Mouse (Mus musculus) G1E (cell line): ENCODE data around the gene Dlk1. TPM values are rescaled to one million over a fixed set of nuclear protein-coding genes. Genes with fewer than 3 reads are reported as not detected.

Source experiments
- ATAC-seq: 2 replicates; pipeline ENCODE4 v1.8.0; 2016; ENCODE audit warnings: mild to moderate bottlenecking; ENCODE audit not compliant: insufficient number of reproducible peaks, poor library complexity, low FRiP score, severe bottlenecking; ENCODE audit errors: extremely low read depth
- DNase-seq: peaks from one replicate; pipeline ENCODE4 v3.0.0; 2012; ENCODE audit warnings: low spot score
- H3K27me3 ChIP-seq: 2 replicates; pipeline ENCODE4 v1.6.1; 2012; ENCODE audit warnings: mild to moderate bottlenecking, low read length, inconsistent platforms; ENCODE audit not compliant: insufficient read depth
- H3K36me3 ChIP-seq: replicated peaks from 2 replicates; pipeline ENCODE3; 2012; ENCODE audit warnings: mild to moderate bottlenecking, inconsistent platforms
- H3K4me1 ChIP-seq: 2 replicates; pipeline ENCODE4 v1.6.1; 2012; ENCODE audit warnings: low read depth, low read length, inconsistent platforms, mixed read lengths; ENCODE audit not compliant: insufficient read depth
- H3K4me3 ChIP-seq: 2 replicates; pipeline ENCODE4 v1.5.1; 2012; ENCODE audit warnings: low read depth, mild to moderate bottlenecking, inconsistent platforms, low read length, moderate library complexity, mixed read lengths
- H3K9me3 ChIP-seq: replicated peaks from 2 replicates; pipeline ENCODE4 v1.6.1; 2012; ENCODE audit warnings: inconsistent platforms
- CTCF ChIP-seq: IDR thresholded peaks from 2 replicates; pipeline ENCODE4 v1.5.1; 2012; ENCODE audit warnings: low read depth, low read length, inconsistent platforms, mixed read lengths
- GATA1 ChIP-seq: IDR thresholded peaks from 2 replicates; pipeline ENCODE4 v1.6.1; 2012; ENCODE audit warnings: borderline replicate concordance, low read length, inconsistent platforms, mixed read lengths
- GATA2 ChIP-seq: IDR thresholded peaks from 2 replicates; pipeline ENCODE4 v1.6.1; 2012; ENCODE audit warnings: low read depth, low read length, inconsistent platforms, borderline replicate concordance
- POLR2AphosphoS5 ChIP-seq: IDR thresholded peaks from 2 replicates; pipeline ENCODE4 v1.6.1; 2012; ENCODE audit warnings: low read depth, low read length, inconsistent platforms; ENCODE audit not compliant: insufficient replicate concordance
- TAL1 ChIP-seq: conservative IDR thresholded peaks from 2 replicates; pipeline ENCODE4 v1.6.1; 2012; ENCODE audit warnings: low read depth, low read length, inconsistent platforms, mixed read lengths
- polyA plus RNA-seq: library from polyadenylated mRNA; stranded (reverse); fragments of >175 nt; gene quantifications from 2 replicates; pipeline ENCODE4 v1.2.3, GENCODE M21; 2012
- total RNA-seq, 2 experiments: library from RNA; stranded (forward) in 1 of 2; stranded (reverse) in 1 of 2; fragments of 200-1000 nt in 1 of 2; fragments of >200 nt in 1 of 2; fragmentation: Nextera tagmentation in 1 of 2; gene quantifications; 2 replicates each; pipeline ENCODE4 v1.2.3; 2014 to 2017

Dlk1 gene
- total and polyA plus RNA-seq, 3 experiments, result 0.76 TPM; not detected in 2

DNA sequence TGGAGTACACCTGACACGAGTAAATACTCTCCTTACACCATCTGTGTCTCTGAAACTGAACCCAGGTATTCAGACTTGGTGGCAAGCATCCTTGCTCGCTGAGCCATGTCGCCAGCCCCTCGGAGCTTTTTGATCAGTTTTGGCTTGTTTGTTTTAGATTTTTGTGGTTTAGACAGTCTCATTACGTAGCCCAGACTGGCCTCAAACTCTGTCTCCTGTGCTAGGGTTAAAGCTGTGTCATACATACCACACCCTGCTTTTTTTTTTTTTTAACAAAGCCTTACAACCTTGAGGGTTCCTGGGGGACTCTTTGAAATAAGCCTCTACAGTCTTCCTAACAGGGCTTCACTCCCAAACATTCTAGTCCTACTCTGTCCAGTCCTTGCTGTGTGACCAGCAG, 7.6 kb upstream of the Dlk1 start:
- no peak for TF ChIP-seq POLR2AphosphoS5
- TF ChIP-seq GATA1, result no peak
- TF ChIP-seq CTCF, result no peak
- no peak for TF ChIP-seq TAL1
- no peak for TF ChIP-seq GATA2
- no peak for ATAC-seq
- Histone ChIP-seq H3K27me3 (no peaks in the 10 kb centered on the region; the same call in 1 of the 2 replicates), H3K9me3 (peaks cover 91% of the 10 kb centered on the region), H3K36me3 (no peaks in the 10 kb centered on the region), H3K4me1 (no peaks in the 10 kb centered on the region), H3K4me3 (no peak overlapping the region)
- DNase-seq, result no peak

DNA sequence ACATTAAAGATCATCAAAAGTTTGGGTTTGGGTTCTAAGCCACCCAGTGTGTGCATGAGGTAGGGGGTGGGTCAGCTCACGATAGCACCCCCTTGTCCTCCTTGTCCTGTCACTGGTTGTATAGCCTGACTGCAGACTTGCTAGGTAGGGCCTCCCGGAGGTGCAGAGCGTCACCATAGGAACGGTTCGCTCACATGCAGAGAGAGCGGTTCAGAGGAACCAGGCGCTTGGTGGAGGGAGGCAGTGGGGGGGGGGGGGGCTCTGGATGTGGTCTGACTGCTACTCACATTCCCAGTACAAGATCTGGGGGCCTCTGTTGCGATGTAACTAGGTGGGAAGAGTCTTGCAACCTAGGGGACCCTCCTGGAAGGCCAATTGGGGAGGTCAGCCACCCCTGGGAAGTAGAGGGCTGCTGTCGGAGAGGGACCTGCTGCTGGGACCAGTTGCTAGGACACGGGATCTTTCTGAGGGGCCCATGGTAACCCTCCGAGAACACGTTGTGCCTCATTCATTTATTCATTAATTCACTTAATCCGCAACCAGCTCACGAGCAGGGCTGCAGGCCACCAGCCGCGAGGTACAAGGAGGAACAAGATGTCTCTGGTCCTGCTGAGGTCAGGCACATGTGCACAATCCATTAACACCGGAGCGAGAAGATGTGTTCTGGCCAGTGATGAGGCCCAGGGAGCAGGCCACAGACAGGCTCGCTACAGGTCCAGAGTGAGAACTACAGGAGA, 7.0 kb upstream of the Dlk1 start:
- no peaks in the 10 kb centered on the region for H3K4me1 ChIP-seq
- no peak overlapping the region; the same call in 1 of the 2 replicates for H3K4me3 ChIP-seq
- no peaks in the 10 kb centered on the region; the same call in 1 of the 2 replicates for H3K27me3 ChIP-seq
- DNase-seq, result no peak
- TF ChIP-seq GATA1 (no peak), TAL1 (no peak), GATA2 (no peak), CTCF (no peak), POLR2AphosphoS5 (no peak)
- peaks cover 91% of the 10 kb centered on the region for H3K9me3 ChIP-seq
- no peak for ATAC-seq
- no peaks in the 10 kb centered on the region for H3K36me3 ChIP-seq

GRCm38 (mm10) chr12:109446236-109446941, 6.2 kb upstream of the Dlk1 start:
- TF ChIP-seq GATA1 (no peak), GATA2 (no peak), POLR2AphosphoS5 (no peak), CTCF (no peak), TAL1 (no peak)
- Histone ChIP-seq H3K4me1 (no peaks in the 10 kb centered on the region), H3K9me3 (peaks cover 90% of the 10 kb centered on the region), H3K36me3 (no peaks in the 10 kb centered on the region), H3K27me3 (no peaks in the 10 kb centered on the region; the same call in 1 of the 2 replicates), H3K4me3 (no peak overlapping the region; the same call in 1 of the 2 replicates)
- ATAC-seq (no peak), DNase-seq (no peak)

- no peaks in the 10 kb centered on the region for H3K36me3 ChIP-seq
- peaks cover 87% of the 10 kb centered on the region for H3K9me3 ChIP-seq
- ATAC-seq (no peak), DNase-seq (no peak)
- no peaks in the 10 kb centered on the region; the same call in 1 of the 2 replicates for H3K27me3 ChIP-seq
- no peaks in the 10 kb centered on the region for H3K4me1 ChIP-seq
- no peak overlapping the region for H3K4me3 ChIP-seq
- no peak for TF ChIP-seq GATA1
- no peak for TF ChIP-seq GATA2
- TF ChIP-seq TAL1, result no peak
- TF ChIP-seq CTCF, result no peak
- no peak for TF ChIP-seq POLR2AphosphoS5
Measured at GRCm38 (mm10) chr12:109449421-109450411, 2.9 kb upstream of the Dlk1 start.

- Histone ChIP-seq H3K9me3 (peaks cover 95% of the 10 kb centered on the region), H3K36me3 (no peaks in the 10 kb centered on the region), H3K4me1 (no peaks in the 10 kb centered on the region), H3K4me3 (peak overlapping the region; percentile 29; the same call in 1 of the 2 replicates), H3K27me3 (no peaks in the 10 kb centered on the region; the same call in 1 of the 2 replicates)
- DNase-seq (no peak), ATAC-seq (no peak)
- TF ChIP-seq GATA1 (no peak), POLR2AphosphoS5 (no peak), GATA2 (no peak), CTCF (no peak), TAL1 (no peak)
Measured at GRCm38 (mm10) chr12:109453065-109453997, 708 bp downstream of the Dlk1 start.
